Mouse (Mus musculus): ENCODE results near the gene Kptn.

DNA sequence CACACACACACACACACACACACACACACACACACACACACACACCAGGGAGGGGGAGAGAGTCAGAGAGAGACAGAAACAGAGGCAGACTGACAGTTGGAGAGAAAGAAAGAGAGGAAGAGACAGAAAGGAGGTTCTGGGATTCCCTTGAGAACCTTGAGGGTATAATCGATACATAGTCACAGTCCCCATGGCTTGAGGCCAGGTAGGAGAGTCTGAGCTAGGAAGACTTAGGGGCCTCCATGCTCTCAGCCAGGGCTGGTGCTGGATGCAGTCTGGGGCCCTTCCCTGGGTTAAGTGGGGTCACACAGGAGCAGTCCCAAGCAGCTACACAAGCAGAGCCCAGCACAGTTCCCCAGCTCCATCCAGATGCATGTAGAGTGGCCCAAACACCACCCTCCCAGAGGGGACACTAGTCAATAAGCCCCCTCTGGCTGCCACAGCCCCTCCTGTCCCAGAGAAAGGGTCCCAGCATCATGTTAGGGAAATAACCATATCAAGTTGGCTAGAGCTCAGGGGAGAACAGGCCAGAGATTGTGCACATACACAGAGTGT lies 53.0 kb downstream of the Kptn start:
- TF ChIP-seq CTCF (conservative IDR thresholded peaks at IDR 0.05; ENCODE audit: insufficient read depth, insufficient read length, low read depth, low read length) (no peak), POLR2A (IDR thresholded peaks at IDR 0.05; ENCODE audit: low read depth, low read length) (no peak)
